Mouse (Mus musculus): ENCODE measurements around the gene Akr1c13. TPM values are rescaled to one million over a fixed set of nuclear protein-coding genes. Genes with fewer than 3 reads are reported as not detected.
"Not testable (repeated sequence)": the region's sequence is repeated elsewhere in the genome, so short reads cannot be mapped to it uniquely, and the experiment has no call there.

The Akr1c13 gene
- polyA plus RNA-seq, 1 experiment from 2014 or later, result 7.0 TPM

DNA sequence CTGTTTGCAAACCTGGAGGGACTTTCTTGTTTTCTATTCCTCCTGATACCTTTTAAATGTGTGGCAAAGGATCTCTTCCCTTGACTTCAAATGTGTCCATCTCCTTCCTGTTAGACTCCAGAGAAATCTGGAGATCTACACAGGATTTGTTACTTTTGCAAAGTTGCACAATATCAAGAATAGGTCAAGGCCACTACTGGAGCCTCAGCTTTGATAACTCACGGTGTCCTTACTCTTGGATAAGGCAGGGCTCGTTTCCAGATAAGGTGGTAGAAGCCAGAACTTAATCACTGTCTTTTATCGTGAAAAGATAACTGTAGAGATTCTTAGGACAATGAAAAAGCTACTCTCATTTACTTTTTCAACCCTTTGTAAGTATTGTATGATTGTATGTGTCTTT is 1.6 kb downstream of the Akr1c13 start:
- H3K4me3 ChIP-seq (replicated peaks), result no peak overlapping the region
- no peaks in the 10 kb centered on the region for H3K9me3 ChIP-seq (replicated peaks)
- H3K4me1 ChIP-seq, result no peaks in the 10 kb centered on the region
- no peaks in the 10 kb centered on the region for H3K27me3 ChIP-seq (replicated peaks)
- ATAC-seq (ENCODE audit: low FRiP score), result no peak
- H3K36me3 ChIP-seq, result no peaks in the 10 kb centered on the region
- H3K4me2 ChIP-seq, result no peak overlapping the region
- 83% methylated on average over 3 of the region's 3 CpGs for WGBS
- H3K27ac ChIP-seq (replicated peaks), result no peak overlapping the region
- no peak overlapping the region for H3K9ac ChIP-seq (replicated peaks)

DNA sequence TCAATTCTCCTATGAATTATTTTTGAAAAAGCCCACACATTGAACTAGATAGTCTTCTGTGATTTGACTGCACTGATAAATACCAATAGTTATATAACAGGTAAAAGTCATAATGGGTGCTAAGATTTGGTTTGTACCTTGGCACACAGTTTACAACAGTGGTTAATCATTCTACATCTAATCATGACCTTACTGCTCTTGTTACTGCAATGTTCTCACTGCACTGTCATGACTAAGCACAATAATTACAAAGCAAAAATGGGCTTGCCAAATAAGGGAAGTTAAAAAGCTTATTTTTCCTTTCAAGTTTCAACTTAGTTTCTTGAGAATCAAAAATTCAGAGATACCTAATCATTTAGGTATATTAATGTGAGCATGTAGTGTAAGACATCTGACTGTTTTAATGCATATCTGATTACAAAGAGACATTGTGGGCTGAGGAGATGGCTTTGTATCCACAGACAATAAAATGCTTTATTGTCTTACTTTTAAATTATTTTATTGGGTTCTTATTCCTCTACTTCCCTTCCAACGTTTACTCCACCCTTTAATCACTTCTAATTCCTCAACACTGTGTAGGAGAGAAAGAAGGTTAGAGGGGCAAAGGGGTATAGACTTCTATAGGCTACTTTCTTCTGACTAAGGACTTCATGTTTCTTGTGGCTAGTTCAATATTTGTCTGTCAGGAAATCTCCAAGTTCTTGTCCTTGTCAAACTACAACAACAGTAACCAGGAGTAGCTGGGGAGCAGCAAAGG is 15.4 kb downstream of the Akr1c13 start:
- no peak overlapping the region for H3K27ac ChIP-seq (replicated peaks)
- WGBS, result 12% methylated on average over 1 of the region's 1 CpGs
- H3K36me3 ChIP-seq, result no peaks in the 10 kb centered on the region
- H3K9me3 ChIP-seq (replicated peaks), result no peaks in the 10 kb centered on the region
- no peak overlapping the region for H3K4me2 ChIP-seq
- H3K9ac ChIP-seq (replicated peaks), result no peak overlapping the region
- no peak for ATAC-seq (ENCODE audit: low FRiP score)
- H3K4me3 ChIP-seq (replicated peaks), result no peak overlapping the region
- no peaks in the 10 kb centered on the region for H3K27me3 ChIP-seq (replicated peaks)
- no peaks in the 10 kb centered on the region for H3K4me1 ChIP-seq

DNA sequence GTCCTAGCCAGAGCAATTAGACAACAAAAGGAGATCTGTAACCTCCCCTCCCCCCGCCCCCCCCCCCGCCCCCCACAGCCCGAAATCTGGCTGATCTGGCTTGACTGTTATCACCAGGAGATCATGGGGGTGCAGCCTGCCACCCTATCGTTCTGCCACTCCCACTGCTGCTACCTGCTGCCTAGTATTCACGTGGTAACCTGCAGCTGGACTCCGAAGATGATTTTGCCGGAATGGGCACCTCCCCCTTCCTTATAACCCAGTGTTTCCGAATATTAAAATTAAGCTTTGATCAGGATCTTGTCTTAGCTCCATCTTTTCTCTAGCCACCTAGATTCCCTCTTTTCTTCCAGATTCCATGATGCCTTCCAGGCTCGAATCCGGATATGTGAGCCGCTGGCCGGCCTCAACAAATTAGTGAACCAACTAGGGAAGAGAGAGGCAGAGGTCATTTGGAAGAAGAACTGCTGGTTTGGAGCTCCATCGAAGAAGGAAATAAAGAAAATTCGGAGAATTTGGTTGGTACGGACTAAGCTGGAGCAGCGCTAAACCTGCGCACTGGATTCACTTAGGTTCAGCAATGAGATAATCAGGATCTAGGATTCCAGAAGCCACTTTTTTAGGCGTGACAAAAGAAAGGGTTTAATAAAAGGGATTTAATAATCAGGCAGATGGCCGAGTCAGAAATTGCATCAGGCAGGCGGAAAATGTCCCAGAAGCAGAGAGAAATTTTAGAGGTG is 20.8 kb downstream of the Akr1c13 start:
- H3K4me1 ChIP-seq, result no peaks in the 10 kb centered on the region

DNA sequence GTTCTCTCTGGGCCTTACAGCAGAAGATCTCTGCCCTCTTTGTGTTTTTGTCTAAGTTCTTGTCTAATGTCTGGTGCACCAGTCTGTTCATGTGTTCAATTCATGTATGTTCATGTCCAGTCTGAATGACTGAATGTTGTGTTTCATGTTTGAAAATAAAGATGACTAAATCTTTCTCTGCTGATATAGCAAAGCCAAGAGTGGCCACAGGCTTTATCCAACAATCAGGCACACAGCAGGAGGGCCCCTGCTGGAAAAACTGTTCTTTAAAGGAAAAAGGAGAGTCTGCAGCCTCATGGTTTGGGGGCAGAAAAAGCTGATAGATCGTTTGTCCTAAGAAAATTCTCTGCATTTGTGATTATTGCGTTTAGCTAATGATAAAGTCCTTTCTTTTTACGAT is 21.4 kb downstream of the Akr1c13 start:
- no peak overlapping the region for H3K27ac ChIP-seq (replicated peaks)
- 67% methylated on average over 3 of the region's 3 CpGs for whole genome bisulfite sequencing
- ATAC-seq (ENCODE audit: low FRiP score), result no peak

More for the DNA sequence above, 20.8 kb downstream of the Akr1c13 start:
- Histone ChIP-seq H3K4me2 (no peak overlapping the region), H3K9me3 (replicated peaks) (no peaks in the 10 kb centered on the region), H3K4me3 (replicated peaks) (no peak overlapping the region), H3K36me3 (no peaks in the 10 kb centered on the region), H3K27ac (replicated peaks) (no peak overlapping the region), H3K27me3 (replicated peaks) (no peaks in the 10 kb centered on the region), H3K9ac (replicated peaks) (no peak overlapping the region)
- no peak for ATAC-seq (ENCODE audit: low FRiP score)
- 84% methylated on average over 20 of the region's 20 CpGs for WGBS

DNA sequence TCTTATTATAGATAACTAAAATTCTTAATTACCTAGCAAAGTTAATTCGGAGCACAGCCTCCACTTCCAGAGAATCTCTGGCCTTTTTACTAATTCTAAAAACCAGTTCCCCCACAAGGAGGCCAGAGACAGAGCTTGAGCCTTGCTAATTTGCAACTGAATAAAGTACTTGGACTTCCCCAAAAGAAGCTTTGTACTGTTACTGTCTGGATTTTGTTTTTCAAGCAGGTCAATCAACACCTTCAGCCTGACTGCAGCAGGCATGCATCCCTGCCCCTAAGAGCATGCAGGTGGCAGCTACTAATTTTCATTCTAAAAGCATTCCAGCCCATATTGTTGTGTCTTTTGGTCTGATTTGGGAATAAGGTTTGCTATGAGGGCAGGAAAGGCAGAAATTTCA is 24.5 kb downstream of the Akr1c13 start:
- H3K4me3 ChIP-seq (replicated peaks); H3K4me2 ChIP-seq; H3K4me1 ChIP-seq; ATAC-seq (ENCODE audit: low FRiP score); H3K9ac ChIP-seq (replicated peaks); H3K27ac ChIP-seq (replicated peaks); H3K27me3 ChIP-seq (replicated peaks); H3K9me3 ChIP-seq (replicated peaks); H3K36me3 ChIP-seq: not testable (repeated sequence)
- 77% methylated on average over 1 of the region's 1 CpGs for WGBS

More for the DNA sequence above, 21.4 kb downstream of the Akr1c13 start:
- H3K4me2 ChIP-seq, result no peak overlapping the region
- H3K36me3 ChIP-seq, result no peaks in the 10 kb centered on the region
- H3K27me3 ChIP-seq (replicated peaks), result no peaks in the 10 kb centered on the region
- H3K9me3 ChIP-seq (replicated peaks), result no peaks in the 10 kb centered on the region
- no peak overlapping the region for H3K4me3 ChIP-seq (replicated peaks)
- no peak overlapping the region for H3K9ac ChIP-seq (replicated peaks)
- no peaks in the 10 kb centered on the region for H3K4me1 ChIP-seq

DNA sequence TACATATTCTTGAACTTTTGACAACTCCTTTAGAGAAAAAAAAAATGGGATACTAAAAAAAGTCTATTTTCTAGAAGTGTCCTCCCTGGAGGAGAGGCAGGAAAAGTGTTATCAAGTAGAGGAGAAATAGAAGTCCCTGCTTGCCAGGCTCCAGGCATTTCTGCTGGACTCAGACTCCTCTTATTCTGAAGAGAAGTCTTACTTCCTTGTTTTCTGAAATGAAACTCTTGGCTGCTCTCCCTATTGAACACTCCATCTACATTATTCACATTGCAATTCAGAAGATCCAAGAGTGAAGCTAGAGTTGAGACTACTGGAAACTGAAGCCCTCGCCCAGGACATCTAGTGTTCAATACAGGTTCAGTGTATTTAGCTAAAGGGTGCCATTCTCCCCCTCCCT is 37.5 kb downstream of the Akr1c13 start, which contains the start of gene Akr1c19:
TSS of gene Akr1c19 (plus strand) at position 260 of the 400 bp plus-strand sequence.
- no peaks in the 10 kb centered on the region for H3K9me3 ChIP-seq (replicated peaks)
- no peak within 1 kb of the TSS for H3K4me2 ChIP-seq
- no peak for ATAC-seq (ENCODE audit: low FRiP score)
- WGBS, result 83% methylated on average over 1 of the region's 1 CpGs
- H3K27ac ChIP-seq (replicated peaks), result no peak within 1 kb of the TSS
- H3K36me3 ChIP-seq, result no peaks in the 10 kb centered on the region
- no peak within 1 kb of the TSS for H3K9ac ChIP-seq (replicated peaks)
- no peaks in the 10 kb centered on the region for H3K27me3 ChIP-seq (replicated peaks)
- no peaks in the 10 kb centered on the region for H3K4me1 ChIP-seq
- no peak within 1 kb of the TSS for H3K4me3 ChIP-seq (replicated peaks)

DNA sequence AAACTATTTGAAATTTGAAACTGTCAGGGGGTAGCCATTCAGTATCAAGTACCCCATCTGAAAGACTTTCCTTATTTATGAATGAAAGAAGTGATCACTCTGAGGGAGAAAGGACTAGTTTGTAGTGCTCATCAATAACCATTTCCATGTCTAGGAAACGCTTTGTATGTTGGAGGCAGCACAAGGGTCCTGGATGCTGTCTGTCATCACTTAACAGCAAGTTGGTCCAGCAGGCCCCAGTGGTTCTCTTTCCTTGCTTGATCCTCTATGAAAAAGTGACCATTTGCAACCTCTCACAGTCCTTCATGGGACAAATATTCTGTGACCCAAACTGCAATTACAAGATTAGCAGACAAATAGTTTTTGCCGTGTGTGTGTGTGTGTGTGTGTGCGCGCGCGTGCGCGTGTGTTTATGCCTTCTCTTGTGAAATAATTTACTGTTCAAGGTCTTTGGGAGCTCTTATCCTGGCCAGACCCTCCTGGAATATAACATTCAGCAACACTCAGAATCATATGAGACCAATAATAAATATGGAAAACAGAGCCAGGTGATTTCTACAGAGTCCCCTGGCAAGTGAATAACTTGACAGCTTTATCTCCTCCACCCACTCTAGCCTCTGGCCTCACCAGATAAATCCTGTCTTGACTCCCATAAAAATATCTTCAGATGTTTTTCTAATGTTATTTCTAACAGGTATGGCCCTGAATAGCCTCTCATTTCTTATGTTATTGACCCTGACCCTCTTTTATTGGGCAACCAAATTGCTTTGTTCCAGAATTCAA is 40.1 kb downstream of the Akr1c13 start:
- no peaks in the 10 kb centered on the region for H3K36me3 ChIP-seq
- no peaks in the 10 kb centered on the region for H3K27me3 ChIP-seq (replicated peaks)
- H3K9me3 ChIP-seq (replicated peaks), result no peaks in the 10 kb centered on the region
- H3K27ac ChIP-seq (replicated peaks), result no peak overlapping the region
- H3K4me2 ChIP-seq, result no peak overlapping the region
- H3K4me3 ChIP-seq (replicated peaks), result no peak overlapping the region
- H3K9ac ChIP-seq (replicated peaks), result no peak overlapping the region
- no peak for ATAC-seq (ENCODE audit: low FRiP score)
- WGBS, result 91% methylated on average over 8 of the region's 8 CpGs
- H3K4me1 ChIP-seq, result no peaks in the 10 kb centered on the region

DNA sequence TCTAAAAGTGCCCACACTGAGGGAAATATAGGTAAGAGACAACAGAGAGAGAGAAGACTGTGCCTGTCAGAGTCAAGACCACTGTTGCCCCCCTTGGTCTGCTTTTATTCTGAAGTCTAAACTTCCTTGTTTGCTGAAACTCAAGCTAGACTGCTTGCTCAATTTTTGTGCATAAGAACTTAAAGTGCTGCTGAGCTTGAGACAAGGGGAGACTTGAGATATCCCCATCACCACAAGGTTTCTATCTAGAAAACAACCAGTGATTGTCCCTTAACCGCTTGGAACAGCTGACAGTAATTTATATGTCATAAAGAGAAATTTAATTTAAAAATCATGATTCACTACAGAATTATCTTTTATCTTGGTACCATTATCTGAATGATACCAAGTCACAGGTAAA is 42.2 kb downstream of the Akr1c13 start:
- Histone ChIP-seq H3K4me1 (no peaks in the 10 kb centered on the region), H3K36me3 (no peaks in the 10 kb centered on the region), H3K27me3 (replicated peaks) (no peaks in the 10 kb centered on the region), H3K27ac (replicated peaks) (no peak overlapping the region), H3K9ac (replicated peaks) (no peak overlapping the region), H3K4me2 (no peak overlapping the region), H3K4me3 (replicated peaks) (no peak overlapping the region), H3K9me3 (replicated peaks) (no peaks in the 10 kb centered on the region)
- 81% methylated on average over 1 of the region's 1 CpGs for WGBS
- ATAC-seq (ENCODE audit: low FRiP score), result no peak

DNA sequence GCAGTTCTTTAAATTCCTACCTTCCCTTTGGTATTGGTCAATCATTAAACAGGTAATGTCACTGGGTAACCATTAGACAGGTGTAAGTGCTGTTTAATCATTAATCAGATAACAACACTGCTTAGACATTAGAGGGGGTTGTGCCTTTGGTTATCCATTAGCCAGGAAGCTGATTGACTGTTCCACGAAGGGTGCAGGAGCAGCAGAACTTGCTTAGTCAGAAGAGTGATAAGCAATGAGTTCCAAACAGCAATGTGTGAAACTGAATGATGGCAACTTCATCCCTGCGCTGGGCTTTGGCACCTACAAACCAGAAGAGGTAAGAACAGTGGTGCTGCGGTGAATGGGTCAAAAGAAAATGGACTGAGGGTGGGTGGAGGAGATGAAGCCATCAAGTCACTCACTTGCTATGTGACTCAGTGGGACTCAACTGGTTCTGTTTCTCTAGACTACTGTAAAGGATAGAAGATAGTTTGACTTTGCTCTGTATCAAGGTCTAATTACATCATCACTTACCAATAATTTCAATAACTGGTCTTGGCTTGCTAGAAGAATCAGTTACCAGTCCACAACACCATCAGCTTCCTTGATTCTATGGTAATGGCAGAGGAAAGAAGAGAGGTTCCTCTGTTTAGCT is 42.7 kb downstream of the Akr1c13 start:
- 65% methylated on average over 3 of the region's 3 CpGs for WGBS
- Histone ChIP-seq H3K9me3 (replicated peaks) (no peaks in the 10 kb centered on the region), H3K27ac (replicated peaks) (no peak overlapping the region), H3K36me3 (no peaks in the 10 kb centered on the region), H3K9ac (replicated peaks) (no peak overlapping the region), H3K4me2 (no peak overlapping the region), H3K4me3 (replicated peaks) (no peak overlapping the region), H3K27me3 (replicated peaks) (no peaks in the 10 kb centered on the region), H3K4me1 (no peaks in the 10 kb centered on the region)
- no peak for ATAC-seq (ENCODE audit: low FRiP score)

DNA sequence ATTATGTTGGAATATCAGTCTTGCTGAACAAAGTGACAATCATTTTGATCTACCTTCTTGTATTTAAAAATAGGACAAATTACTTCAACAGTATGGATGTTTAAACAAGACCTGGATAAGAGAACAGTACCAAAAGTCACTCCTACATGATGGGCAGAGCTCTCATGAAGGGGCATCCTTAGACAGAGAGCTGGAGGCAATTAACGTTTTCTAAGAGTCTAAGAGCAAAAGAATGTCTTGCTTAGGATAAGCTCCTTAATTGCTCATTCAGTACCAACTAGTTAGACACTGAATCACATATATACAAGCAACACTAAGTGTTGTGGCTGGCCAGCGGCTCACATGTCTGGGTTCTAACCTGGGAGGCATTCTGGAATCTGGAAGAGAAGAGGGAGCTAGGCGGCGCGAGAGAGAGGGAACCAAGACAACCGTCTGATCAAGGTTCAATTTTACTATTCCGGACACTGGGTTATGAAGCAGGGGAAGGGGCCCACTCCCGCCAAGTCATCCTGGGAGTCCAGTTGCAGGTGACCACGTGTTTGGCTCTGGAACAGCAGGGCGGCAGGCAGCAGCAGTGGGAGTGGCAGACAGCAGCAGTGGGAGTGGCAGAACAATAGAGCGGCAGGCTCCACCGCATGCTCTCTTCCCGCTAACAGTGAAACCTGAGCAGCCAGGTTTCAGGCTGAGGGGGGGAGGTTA is 54.1 kb downstream of the Akr1c13 start:
- 3% methylated on average over 13 of the region's 13 CpGs for WGBS
- peak overlapping the region; percentile 49 for H3K9ac ChIP-seq (replicated peaks)
- peak overlapping the region; percentile 58; the same call in 1 of the 2 replicates for H3K27ac ChIP-seq (replicated peaks)
- no peaks in the 10 kb centered on the region for H3K9me3 ChIP-seq (replicated peaks)
- H3K27me3 ChIP-seq (replicated peaks), result no peaks in the 10 kb centered on the region
- H3K36me3 ChIP-seq, result no peaks in the 10 kb centered on the region
- H3K4me1 ChIP-seq, result no peaks in the 10 kb centered on the region
- peak overlapping the region; percentile 46 for H3K4me3 ChIP-seq (replicated peaks)
- H3K4me2 ChIP-seq, result peak overlapping the region; percentile 64
- peak; percentile 97 for ATAC-seq (ENCODE audit: low FRiP score)

DNA sequence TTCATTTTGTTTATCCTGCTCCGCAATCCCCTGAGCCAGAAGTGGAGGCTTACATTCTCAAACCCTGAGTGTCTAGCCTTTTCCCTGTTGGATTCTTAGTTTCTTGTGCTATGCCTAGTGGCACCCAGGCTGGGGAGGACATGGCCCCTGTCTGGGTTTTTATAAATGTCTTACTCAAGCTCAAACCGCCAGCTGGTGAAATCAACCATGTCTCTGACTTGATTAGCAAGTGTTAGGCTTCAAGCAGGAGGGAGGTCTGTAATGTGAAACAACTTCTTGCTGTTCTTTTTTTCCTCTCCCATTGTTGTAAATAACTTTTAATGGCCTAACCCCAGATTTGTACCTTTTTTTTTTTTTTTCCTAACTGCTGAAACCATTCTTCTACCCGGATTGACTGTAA is 58.4 kb downstream of the Akr1c13 start:
- Histone ChIP-seq H3K27ac (replicated peaks) (no peak overlapping the region), H3K4me2 (no peak overlapping the region), H3K27me3 (replicated peaks) (no peaks in the 10 kb centered on the region), H3K9ac (replicated peaks) (no peak overlapping the region), H3K36me3 (no peaks in the 10 kb centered on the region), H3K9me3 (replicated peaks) (no peaks in the 10 kb centered on the region), H3K4me3 (replicated peaks) (no peak overlapping the region), H3K4me1 (no peaks in the 10 kb centered on the region)
- 68% methylated on average over 3 of the region's 3 CpGs for WGBS
- ATAC-seq (ENCODE audit: low FRiP score), result no peak

Measured in neural tube, embryonic 15.5 days (tissue).